Mouse (Mus musculus) kidney, embryonic 14.5 days (tissue): ENCODE data around the gene Tmem135. TPM values are rescaled to one million over a fixed set of nuclear protein-coding genes. Genes with fewer than 3 reads are reported as not detected.

Experiments used
- ATAC-seq: fragments of 200-750 bp; cut with Nextera tagmentation; 2 replicates; pipeline ENCODE4 v1.8.0; 2017; ENCODE audit warnings: moderate number of reproducible peaks, mild to moderate bottlenecking, moderate TSS enrichment, moderate library complexity; ENCODE audit not compliant: low FRiP score, low TSS enrichment
- H3K27ac ChIP-seq: fragments of 300-500 bp; sonication (generic); 2 replicates; pipeline ENCODE4 v1.5.1; 2014; ENCODE audit warnings: low read depth, mild to moderate bottlenecking, low read length, moderate library complexity, mixed read lengths
- H3K27me3 ChIP-seq: fragments of 300-500 bp; sonication (generic); 2 replicates; pipeline ENCODE4 v1.6.1; 2014; ENCODE audit warnings: mild to moderate bottlenecking, low read length; ENCODE audit not compliant: control insufficient read depth, insufficient read depth
- H3K36me3 ChIP-seq: fragments of 300-500 bp; sonication (generic); 2 replicates; pipeline ENCODE4 v1.6.1; 2014; ENCODE audit warnings: low read length, mixed read lengths; ENCODE audit not compliant: control insufficient read depth, insufficient read depth
- H3K4me1 ChIP-seq: fragments of 300-500 bp; sonication (generic); 2 replicates; pipeline ENCODE4 v1.6.1; 2014; ENCODE audit warnings: low read length, mixed read lengths; ENCODE audit not compliant: control insufficient read depth, insufficient read depth
- H3K4me2 ChIP-seq: fragments of 300-500 bp; sonication (generic); replicated peaks from 2 replicates; pipeline ENCODE4 v1.6.1; 2014; ENCODE audit warnings: low read depth, mild to moderate bottlenecking, low read length
- H3K4me3 ChIP-seq: fragments of 300-500 bp; sonication (generic); 2 replicates; pipeline ENCODE4 v1.5.1; 2014; ENCODE audit warnings: mild to moderate bottlenecking, low read length
- H3K9ac ChIP-seq: fragments of 300-500 bp; sonication (generic); 2 replicates; pipeline ENCODE4 v1.6.1; 2014; ENCODE audit warnings: low read depth, mild to moderate bottlenecking, low read length, moderate library complexity
- H3K9me3 ChIP-seq: fragments of 300-500 bp; sonication (generic); 2 replicates; pipeline ENCODE4 v1.6.1; 2016; ENCODE audit warnings: low read length; ENCODE audit not compliant: control insufficient read depth
- WGBS: fragments of 180-500 bp; shearing (Covaris S2); extraction: QIAGEN DNeasy Blood & Tissue Kit; methylation state at CpG from one replicate; pipeline ENCODE4 v1.1.7; 2014; 5-methylcytosine and 5-hydroxymethylcytosine counted together
- polyA plus RNA-seq: library from polyadenylated mRNA; unstranded; fragments of >200 nt; fragmentation: Nextera tagmentation; extraction: Ambion mirVana; gene quantifications from 2 replicates; pipeline ENCODE4 v1.2.1, GENCODE M21; 2014

Tmem135 gene
- polyA plus RNA-seq, 1 experiment from 2014 or later, result 31.9 TPM

DNA sequence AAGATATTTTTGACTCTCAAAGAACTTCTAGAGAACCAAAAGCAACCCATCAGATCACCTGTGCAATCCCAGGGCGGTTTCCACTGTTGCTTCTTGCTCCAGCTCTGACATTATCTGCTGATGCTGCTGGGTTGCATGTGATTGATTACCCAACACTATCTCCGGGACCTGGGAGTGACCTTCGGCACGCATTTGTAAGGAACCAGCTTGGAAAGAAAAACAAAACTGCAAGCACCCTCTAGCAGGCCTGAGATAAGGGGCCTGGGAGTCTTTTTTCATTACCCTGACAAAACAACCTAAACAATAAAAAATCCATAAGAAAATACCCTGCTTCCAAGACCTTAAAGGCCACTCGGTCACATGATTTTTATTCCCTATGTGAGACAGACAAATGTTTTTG is 19.2 kb upstream of the Tmem135 start:
- Histone ChIP-seq H3K27ac (peak overlapping the region; percentile 43; the same call in 1 of the 2 replicates), H3K36me3 (no peaks in the 10 kb centered on the region), H3K4me1 (peaks cover 30% of the 10 kb centered on the region), H3K27me3 (no peaks in the 10 kb centered on the region), H3K9ac (no peak overlapping the region), H3K9me3 (no peaks in the 10 kb centered on the region), H3K4me2 (no peak overlapping the region), H3K4me3 (no peak overlapping the region)
- ATAC-seq, result peak; percentile 71
- WGBS, result 7% methylated on average over 5 of the region's 5 CpGs

DNA sequence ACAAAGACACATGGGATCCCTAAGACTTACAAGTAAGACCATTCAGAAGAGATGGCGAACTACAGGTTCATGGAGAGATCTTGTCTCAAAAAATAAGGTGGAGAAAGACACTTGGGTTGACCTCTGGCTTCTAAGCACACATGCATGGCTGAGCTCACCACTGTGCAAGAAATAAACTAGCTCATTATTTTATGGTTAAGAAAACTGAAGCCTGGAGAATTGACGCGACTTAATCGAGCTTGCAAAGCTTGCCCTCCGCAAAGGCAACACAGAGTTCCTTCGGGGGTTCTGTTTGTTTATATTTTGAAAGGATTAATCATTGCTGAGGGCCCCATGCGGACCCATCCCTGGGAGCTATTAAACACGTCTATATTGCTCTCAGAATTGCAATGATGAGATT is 18.6 kb upstream of the Tmem135 start:
- ATAC-seq, result peak; percentile 47; the same call in 1 of the 2 replicates
- H3K4me2 ChIP-seq, result no peak overlapping the region
- H3K27ac ChIP-seq, result peak overlapping the region; percentile 59; the same call in 1 of the 2 replicates
- H3K4me3 ChIP-seq, result no peak overlapping the region
- H3K9me3 ChIP-seq, result no peaks in the 10 kb centered on the region
- H3K9ac ChIP-seq, result no peak overlapping the region
- WGBS, result 11% methylated on average over 8 of the region's 8 CpGs
- no peaks in the 10 kb centered on the region for H3K27me3 ChIP-seq
- H3K4me1 ChIP-seq, result peaks cover 34% of the 10 kb centered on the region
- H3K36me3 ChIP-seq, result no peaks in the 10 kb centered on the region

- WGBS, result 89% methylated on average over 5 of the region's 5 CpGs
- Histone ChIP-seq H3K4me3 (no peak overlapping the region), H3K27me3 (no peaks in the 10 kb centered on the region), H3K9ac (no peak overlapping the region), H3K4me1 (peaks cover 35% of the 10 kb centered on the region), H3K9me3 (no peaks in the 10 kb centered on the region), H3K4me2 (no peak overlapping the region), H3K36me3 (no peaks in the 10 kb centered on the region), H3K27ac (no peak overlapping the region)
- no peak for ATAC-seq
Measured at GRCm38 (mm10) chr7:89421294-89421693, 17.3 kb upstream of the Tmem135 start.

DNA sequence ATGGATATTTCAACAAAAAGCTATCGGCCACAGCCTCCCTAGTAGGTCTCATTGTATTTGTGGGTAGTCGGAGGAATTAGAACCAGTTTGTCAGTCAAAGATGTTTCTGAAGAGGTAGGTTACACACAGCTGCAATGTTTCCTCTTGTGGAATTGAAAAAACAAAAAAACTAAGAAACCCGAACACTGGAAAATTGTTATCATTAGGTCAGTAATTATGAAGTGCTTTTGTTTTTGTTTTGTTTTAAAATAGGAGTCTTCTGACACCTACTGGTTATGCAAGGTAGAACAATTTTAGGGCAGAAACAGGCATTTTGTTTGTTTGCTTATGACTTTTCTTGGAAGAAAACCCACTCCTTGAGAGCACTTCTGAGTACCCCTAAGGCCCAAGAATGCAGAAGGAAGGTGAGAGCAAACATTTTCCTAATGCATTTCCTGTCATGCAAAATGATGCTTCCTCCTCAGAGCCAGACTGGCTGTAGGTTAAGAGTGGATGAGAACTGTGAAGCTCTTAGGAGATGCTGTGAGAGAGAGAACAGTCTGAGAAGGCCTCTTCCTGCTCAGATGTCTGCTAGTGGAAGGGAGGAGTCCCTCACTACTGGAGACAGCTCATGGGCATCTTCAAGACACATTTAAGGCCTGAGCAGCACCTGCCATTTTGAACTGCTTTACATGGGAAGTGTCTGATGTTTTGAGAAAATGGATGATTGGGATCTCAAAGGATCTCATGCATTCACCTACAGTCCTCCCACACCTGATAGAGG is 15.1 kb upstream of the Tmem135 start:
- WGBS, result 52% methylated on average over 3 of the region's 3 CpGs
- no peak overlapping the region for H3K4me3 ChIP-seq
- no peak overlapping the region for H3K27ac ChIP-seq
- H3K27me3 ChIP-seq, result no peaks in the 10 kb centered on the region
- no peak overlapping the region for H3K9ac ChIP-seq
- H3K36me3 ChIP-seq, result no peaks in the 10 kb centered on the region
- ATAC-seq, result no peak
- H3K4me2 ChIP-seq, result no peak overlapping the region
- H3K9me3 ChIP-seq, result no peaks in the 10 kb centered on the region
- peaks cover 33% of the 10 kb centered on the region for H3K4me1 ChIP-seq

GRCm38 (mm10) chr7:89418127-89418653 is 14.2 kb upstream of the Tmem135 start:
- Histone ChIP-seq H3K9ac (no peak overlapping the region), H3K36me3 (no peaks in the 10 kb centered on the region), H3K4me1 (peaks cover 29% of the 10 kb centered on the region), H3K4me2 (no peak overlapping the region), H3K27me3 (no peaks in the 10 kb centered on the region), H3K9me3 (no peaks in the 10 kb centered on the region), H3K27ac (no peak overlapping the region; the same call in 1 of the 2 replicates), H3K4me3 (no peak overlapping the region)
- WGBS, result 23% methylated on average over 8 of the region's 8 CpGs
- no peak for ATAC-seq

DNA sequence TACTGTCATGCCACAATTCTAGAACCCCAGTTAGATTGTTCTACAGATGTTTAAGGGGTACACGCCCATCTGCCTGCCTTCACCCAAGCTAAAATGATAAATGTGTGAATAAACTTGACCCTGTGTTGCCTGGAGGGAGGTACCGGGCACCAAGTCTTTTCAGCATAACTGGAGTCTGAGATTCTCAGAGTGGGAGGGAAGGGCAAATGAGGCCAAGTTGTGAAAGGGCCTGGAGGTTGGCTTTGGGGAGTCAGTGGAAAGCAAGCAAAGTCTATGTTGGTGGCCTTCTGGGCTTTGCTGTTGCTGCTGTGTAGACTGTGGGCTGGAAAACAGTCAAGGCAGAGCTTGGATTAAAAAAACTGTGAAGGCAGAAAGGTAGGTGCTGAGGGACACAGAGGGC is 13.7 kb upstream of the Tmem135 start:
- peaks cover 24% of the 10 kb centered on the region for H3K4me1 ChIP-seq
- peaks cover 1% of the 10 kb centered on the region; the same call in 1 of the 2 replicates for H3K36me3 ChIP-seq
- H3K4me2 ChIP-seq, result no peak overlapping the region
- WGBS, result 27% methylated on average over 2 of the region's 2 CpGs
- no peak overlapping the region for H3K9ac ChIP-seq
- no peak for ATAC-seq
- no peaks in the 10 kb centered on the region for H3K9me3 ChIP-seq
- no peak overlapping the region; the same call in 1 of the 2 replicates for H3K27ac ChIP-seq
- H3K27me3 ChIP-seq, result no peaks in the 10 kb centered on the region
- no peak overlapping the region for H3K4me3 ChIP-seq

- H3K9me3 ChIP-seq, result no peaks in the 10 kb centered on the region
- peak overlapping the region; percentile 32; the same call in 1 of the 2 replicates for H3K27ac ChIP-seq
- no peaks in the 10 kb centered on the region for H3K27me3 ChIP-seq
- WGBS, result 68% methylated on average over 4 of the region's 4 CpGs
- 0 out of 2 replicates have a peak, but pooled peaks have one; percentile 38 for ATAC-seq
- H3K4me3 ChIP-seq, result no peak overlapping the region
- H3K4me1 ChIP-seq, result peaks cover 25% of the 10 kb centered on the region
- no peak overlapping the region for H3K9ac ChIP-seq
- no peak overlapping the region for H3K4me2 ChIP-seq
- H3K36me3 ChIP-seq, result peaks cover 12% of the 10 kb centered on the region; the same call in 1 of the 2 replicates
Measured at GRCm38 (mm10) chr7:89416027-89416426, 12.0 kb upstream of the Tmem135 start.

DNA sequence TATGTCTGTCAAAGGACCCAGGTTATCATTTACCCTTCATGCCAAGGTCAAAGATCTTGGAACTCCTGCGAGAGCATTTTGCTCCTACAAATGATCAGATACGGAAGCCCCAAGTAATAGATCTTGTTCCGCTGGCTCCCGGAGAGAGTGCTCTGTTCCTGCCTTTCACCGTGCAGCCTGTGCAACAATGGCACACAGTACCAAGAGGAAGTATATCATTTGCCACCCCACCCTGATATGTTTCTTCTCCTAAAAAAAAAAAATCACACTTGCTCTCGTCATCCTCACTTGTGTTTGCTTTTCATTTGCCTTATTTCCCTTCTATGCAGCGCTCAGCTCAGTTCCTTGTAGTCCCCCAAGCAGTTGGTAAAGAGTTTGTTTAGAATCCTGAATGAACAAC is 8.1 kb upstream of the Tmem135 start:
- H3K4me3 ChIP-seq, result no peak overlapping the region
- no peak overlapping the region for H3K9ac ChIP-seq
- H3K4me1 ChIP-seq, result peaks cover 54% of the 10 kb centered on the region
- peaks cover 40% of the 10 kb centered on the region; the same call in 1 of the 2 replicates for H3K36me3 ChIP-seq
- WGBS, result 67% methylated on average over 7 of the region's 7 CpGs
- H3K9me3 ChIP-seq, result no peaks in the 10 kb centered on the region
- ATAC-seq, result no peak
- no peaks in the 10 kb centered on the region for H3K27me3 ChIP-seq
- H3K27ac ChIP-seq, result peak overlapping the region; percentile 12
- no peak overlapping the region for H3K4me2 ChIP-seq

GRCm38 (mm10) chr7:89411346-89411745 is 7.3 kb upstream of the Tmem135 start:
- no peak overlapping the region for H3K4me2 ChIP-seq
- peak overlapping the region; percentile 8; the same call in 1 of the 2 replicates for H3K27ac ChIP-seq
- H3K36me3 ChIP-seq, result peaks cover 42% of the 10 kb centered on the region; the same call in 1 of the 2 replicates
- 68% methylated on average over 3 of the region's 3 CpGs for WGBS
- no peak overlapping the region for H3K9ac ChIP-seq
- no peaks in the 10 kb centered on the region for H3K9me3 ChIP-seq
- no peak for ATAC-seq
- peaks cover 59% of the 10 kb centered on the region for H3K4me1 ChIP-seq
- H3K4me3 ChIP-seq, result no peak overlapping the region
- H3K27me3 ChIP-seq, result no peaks in the 10 kb centered on the region
